Mouse (Mus musculus) lung, postnatal 0 days (tissue): ENCODE results near the gene Olfr490. TPM values are rescaled to one million over a fixed set of nuclear protein-coding genes. Genes with fewer than 3 reads are reported as not detected.

Source experiments
- ATAC-seq: fragments of 200-750 bp; cut with Nextera tagmentation; 2 replicates; pipeline ENCODE4 v1.8.0; 2017; ENCODE audit warnings: moderate library complexity
- DNase-seq: peaks from one replicate; pipeline ENCODE4 v3.0.0-alpha.2; 2016; ENCODE audit warnings: low spot score
- H3K27ac ChIP-seq: fragments of 300-500 bp; sonication (generic); 2 replicates; pipeline ENCODE4 v1.5.1; 2014; ENCODE audit warnings: antibody characterized with exemption, mild to moderate bottlenecking, low read length, mixed read lengths
- H3K27me3 ChIP-seq: fragments of 300-500 bp; sonication (generic); replicated peaks from 2 replicates; pipeline ENCODE4 v1.6.1; 2014; ENCODE audit warnings: low read length, mixed read lengths; ENCODE audit not compliant: insufficient read depth
- H3K36me3 ChIP-seq: fragments of 300-500 bp; sonication (generic); 2 replicates; pipeline ENCODE4 v1.6.1; 2014; ENCODE audit warnings: low read length, mixed read lengths; ENCODE audit not compliant: insufficient read depth
- H3K4me1 ChIP-seq: fragments of 300-500 bp; sonication (generic); 2 replicates; pipeline ENCODE4 v1.6.1; 2014; ENCODE audit warnings: antibody characterized with exemption, low read depth, low read length, mixed read lengths; ENCODE audit not compliant: insufficient read depth
- H3K4me2 ChIP-seq: fragments of 300-500 bp; sonication (generic); replicated peaks from 2 replicates; pipeline ENCODE4 v1.6.1; 2014; ENCODE audit warnings: low read depth, mild to moderate bottlenecking, low read length, moderate library complexity, mixed read lengths
- H3K4me3 ChIP-seq: fragments of 300-500 bp; sonication (generic); 2 replicates; pipeline ENCODE4 v1.5.1; 2014; ENCODE audit warnings: low read depth, low read length
- H3K9ac ChIP-seq: fragments of 300-500 bp; sonication (generic); replicated peaks from 2 replicates; pipeline ENCODE4 v1.6.1; 2014; ENCODE audit warnings: low read depth, mild to moderate bottlenecking
- H3K9me3 ChIP-seq: fragments of 300-500 bp; sonication (generic); 2 replicates; pipeline ENCODE4 v1.6.1; 2016; ENCODE audit warnings: low read length, mixed read lengths
- CTCF ChIP-seq: IDR thresholded peaks from 2 replicates; pipeline ENCODE4 v1.5.1; 2016; ENCODE audit warnings: antibody characterized with exemption, mild to moderate bottlenecking
- EP300 ChIP-seq: IDR thresholded peaks from 2 replicates; pipeline ENCODE4 v1.6.1; 2016; ENCODE audit warnings: antibody characterized with exemption, mild to moderate bottlenecking, control low read depth
- WGBS: fragments of 180-500 bp; shearing (Covaris S2); extraction: QIAGEN DNeasy Blood & Tissue Kit; methylation state at CpG from one replicate; pipeline ENCODE4 v1.1.7; 2014; 5-methylcytosine and 5-hydroxymethylcytosine counted together
- polyA plus RNA-seq: library from polyadenylated mRNA; unstranded; fragments of >200 nt; fragmentation: Nextera tagmentation; extraction: Ambion mirVana; gene quantifications from 2 replicates; pipeline ENCODE4 v1.2.1, GENCODE M21; 2015

Gene Olfr490
- not detected in 2 replicates for polyA plus RNA-seq

- H3K27ac ChIP-seq = no peak within 1 kb of the TSS
- no peaks in the 10 kb centered on the region for H3K36me3 ChIP-seq
- H3K4me3 ChIP-seq = no peak within 1 kb of the TSS
- no peaks in the 10 kb centered on the region for H3K4me1 ChIP-seq
- DNase-seq (no peak), ATAC-seq (no peak)
- H3K9me3 ChIP-seq = no peaks in the 10 kb centered on the region
- TF ChIP-seq EP300 (no peak), CTCF (no peak)
- no peak within 1 kb of the TSS for H3K4me2 ChIP-seq
- H3K9ac ChIP-seq = no peak within 1 kb of the TSS
- H3K27me3 ChIP-seq = no peaks in the 10 kb centered on the region
Observed at GRCm38 (mm10) chr7:108288834-108289233, at the start of gene Olfr490. TSS of gene Olfr490 (minus strand) at chr7:108288934.

- TF ChIP-seq EP300 (no peak), CTCF (no peak)
- DNase-seq (no peak), ATAC-seq (no peak)
Observed at GRCm38 (mm10) chr7:108323574-108323973, 34.8 kb upstream of the Olfr490 start, which contains the start of gene Olfr492. TSS of gene Olfr492 (minus strand) at chr7:108323674.

GRCm38 (mm10) chr7:108313151-108313550 lies 24.4 kb upstream of the Olfr490 start, which contains the start of gene Olfr491:
TSS of gene Olfr491 (plus strand) at chr7:108313451.
- H3K27me3 ChIP-seq = no peaks in the 10 kb centered on the region
- no peak within 1 kb of the TSS for H3K9ac ChIP-seq
- no peak for TF ChIP-seq EP300
- TF ChIP-seq CTCF = no peak
- no peak within 1 kb of the TSS for H3K27ac ChIP-seq
- no peaks in the 10 kb centered on the region for H3K36me3 ChIP-seq
- H3K4me3 ChIP-seq = no peak within 1 kb of the TSS
- no peak for DNase-seq
- H3K9me3 ChIP-seq = no peaks in the 10 kb centered on the region
- H3K4me2 ChIP-seq = no peak within 1 kb of the TSS
- 32% methylated on average over 1 of the region's 1 CpGs for WGBS
- ATAC-seq = no peak
- H3K4me1 ChIP-seq = no peaks in the 10 kb centered on the region

More at GRCm38 (mm10) chr7:108323574-108323973, 34.8 kb upstream of the Olfr490 start, which contains the start of gene Olfr492:
- H3K9me3 ChIP-seq = no peaks in the 10 kb centered on the region
- H3K4me1 ChIP-seq = no peaks in the 10 kb centered on the region
- no peaks in the 10 kb centered on the region for H3K27me3 ChIP-seq
- no peaks in the 10 kb centered on the region for H3K36me3 ChIP-seq
- H3K27ac ChIP-seq = no peak within 1 kb of the TSS
- 68% methylated on average over 2 of the region's 2 CpGs for WGBS
- no peak within 1 kb of the TSS for H3K4me2 ChIP-seq
- no peak within 1 kb of the TSS for H3K4me3 ChIP-seq
- no peak within 1 kb of the TSS for H3K9ac ChIP-seq

GRCm38 (mm10) chr7:108258247-108258646 lies 30.5 kb downstream of the Olfr490 start, which contains the start of gene Olfr488:
TSS of gene Olfr488 (minus strand) at chr7:108258347.
- no peaks in the 10 kb centered on the region for H3K4me1 ChIP-seq
- no peak within 1 kb of the TSS for H3K4me2 ChIP-seq
- H3K4me3 ChIP-seq = no peak within 1 kb of the TSS
- H3K27ac ChIP-seq = no peak within 1 kb of the TSS
- no peaks in the 10 kb centered on the region for H3K27me3 ChIP-seq
- no peaks in the 10 kb centered on the region for H3K9me3 ChIP-seq
- H3K36me3 ChIP-seq = no peaks in the 10 kb centered on the region
- TF ChIP-seq CTCF (no peak), EP300 (no peak)
- no peak within 1 kb of the TSS for H3K9ac ChIP-seq
- DNase-seq (no peak), ATAC-seq (no peak)

Other genes with a start within 250 kb of the Olfr490 start
- not detected in 2 replicates for gene Olfr479, start 238.2 kb downstream of the Olfr490 start, polyA plus RNA-seq
- gene Olfr480, start 221.6 kb downstream of the Olfr490 start, polyA plus RNA-seq = not detected in 2 replicates
- not detected in 2 replicates for gene Olfr481, start 209.1 kb downstream of the Olfr490 start, polyA plus RNA-seq
- 0.08 and 0.16 TPM in 2 replicates for gene Olfr482, start 191.3 kb downstream of the Olfr490 start, polyA plus RNA-seq
- not detected in 2 replicates for gene Olfr483, start 188.1 kb downstream of the Olfr490 start, polyA plus RNA-seq
- gene Olfr484, start 161.5 kb downstream of the Olfr490 start, polyA plus RNA-seq = not detected in 2 replicates
- not detected in 2 replicates for gene Olfr485, start 129.1 kb downstream of the Olfr490 start, polyA plus RNA-seq
- not detected in 2 replicates for gene Olfr486, start 116.2 kb downstream of the Olfr490 start, polyA plus RNA-seq
- gene Olfr487, start 74.3 kb downstream of the Olfr490 start, polyA plus RNA-seq = not detected in 2 replicates
- not detected in 2 replicates for gene Olfr488, start 30.6 kb downstream of the Olfr490 start, polyA plus RNA-seq
- gene Olfr491, start 24.5 kb upstream of the Olfr490 start, polyA plus RNA-seq = not detected in 2 replicates
- not detected in 2 replicates for gene Olfr492, start 34.7 kb upstream of the Olfr490 start, polyA plus RNA-seq
- gene Olfr493, start 58.0 kb upstream of the Olfr490 start, polyA plus RNA-seq = not detected in 2 replicates
- not detected in 2 replicates for gene Olfr494, start 76.4 kb upstream of the Olfr490 start, polyA plus RNA-seq
- gene Olfr495, start 104.2 kb upstream of the Olfr490 start, polyA plus RNA-seq = not detected in 2 replicates
- not detected in 2 replicates for gene Olfr497, start 131.5 kb upstream of the Olfr490 start, polyA plus RNA-seq
- gene Olfr498, start 176.4 kb upstream of the Olfr490 start, polyA plus RNA-seq = not detected in 2 replicates
- gene Olfr502, start 236.1 kb upstream of the Olfr490 start, polyA plus RNA-seq = not detected in 2 replicates